Mouse (Mus musculus): ENCODE results near the gene Qser1.

GRCm38 (mm10) chr2:104849991-104850359 is 33.4 kb upstream of the Qser1 start:
- TF ChIP-seq MAFK (IDR thresholded peaks at IDR 0.05; ENCODE audit: insufficient read depth, low read depth, low read length) (no peak), CHD2 (IDR thresholded peaks at IDR 0.05; ENCODE audit: low read depth, low read length) (no peak), ZNF384 (IDR thresholded peaks at IDR 0.05; ENCODE audit: low read depth, low read length) (no peak), ZC3H11A (IDR thresholded peaks at IDR 0.05; ENCODE audit: borderline replicate concordance, low read depth, low read length) (no peak), HCFC1 (IDR thresholded peaks at IDR 0.05; ENCODE audit: borderline replicate concordance, insufficient read depth, low read length) (no peak)

All from ES-E14 (cell line).